Mouse (Mus musculus) T-cell, adult 2 months (primary cell): Measurements from ENCODE around the gene Vps53.
A peak's percentile ranks its signal among the peaks of the same experiment; 100 is the strongest.
"Not testable (repeated sequence)": the region's sequence is repeated elsewhere in the genome, so short reads cannot be mapped to it uniquely, and the experiment has no call there.

ENCODE experiments used
- DNase-seq: peaks from one replicate; pipeline ENCODE4 v3.0.0; 2022; ENCODE audit warnings: low spot score

The Vps53 gene

DNA sequence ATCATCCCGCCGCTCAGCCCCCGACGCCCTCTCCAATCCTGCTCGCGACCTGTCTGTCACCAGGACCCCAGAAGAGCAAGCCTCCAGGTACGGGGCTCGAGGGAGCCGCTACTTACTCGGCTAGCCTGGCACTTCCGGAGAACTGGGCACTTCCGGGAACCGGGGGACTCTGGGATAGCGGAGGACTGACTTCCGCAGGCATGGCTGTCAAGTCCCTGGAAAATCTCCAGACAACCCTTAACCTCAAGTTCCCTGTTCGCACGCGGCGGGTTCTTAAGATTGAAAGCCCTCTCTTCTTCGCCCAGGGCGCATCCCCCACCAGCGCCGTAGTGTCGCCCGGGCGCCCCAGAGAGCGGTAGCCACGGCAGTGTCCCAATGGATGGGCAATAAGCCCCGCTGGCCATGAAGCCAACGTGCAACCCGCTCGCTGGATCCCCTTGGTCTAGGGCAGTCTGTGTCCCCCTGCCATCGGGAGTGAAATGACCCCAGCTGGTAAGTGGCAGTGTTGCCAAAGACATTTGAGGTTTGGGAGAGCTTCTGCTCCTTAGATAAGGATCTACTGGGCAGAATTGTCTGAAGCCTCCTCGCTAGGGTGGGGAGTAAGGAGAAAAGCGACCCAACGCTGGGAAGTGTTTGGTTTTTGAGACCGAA, at the start of gene Vps53, which contains the start of gene Fam57a:
Gene Vps53 (minus strand): TSS at position 153 of the 651 bp plus-strand sequence.
Gene Fam57a (plus strand): TSS at position 177 of the 651 bp plus-strand sequence.
- DNase-seq: peak; percentile 78

DNA sequence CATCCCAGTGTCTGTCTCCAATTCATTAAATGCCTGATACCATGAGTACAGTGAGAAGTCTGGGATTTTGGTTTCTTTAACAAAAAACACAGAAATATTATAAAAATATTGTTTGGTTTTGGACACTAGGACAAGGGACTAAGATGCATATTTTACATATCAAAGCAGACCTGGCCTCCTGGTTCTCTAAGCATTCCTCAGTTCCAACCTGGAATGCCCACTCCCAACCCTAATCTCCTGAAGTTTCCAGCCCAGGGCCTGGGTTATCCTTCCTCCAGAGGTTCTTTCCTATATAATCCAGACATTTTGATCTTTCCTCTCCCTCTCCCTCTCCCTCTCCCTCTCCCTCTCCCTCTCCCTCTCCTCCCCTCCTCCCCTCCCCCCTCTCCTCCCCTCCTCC, 45.6 kb upstream of the Vps53 start:
- no peak for DNase-seq

DNA sequence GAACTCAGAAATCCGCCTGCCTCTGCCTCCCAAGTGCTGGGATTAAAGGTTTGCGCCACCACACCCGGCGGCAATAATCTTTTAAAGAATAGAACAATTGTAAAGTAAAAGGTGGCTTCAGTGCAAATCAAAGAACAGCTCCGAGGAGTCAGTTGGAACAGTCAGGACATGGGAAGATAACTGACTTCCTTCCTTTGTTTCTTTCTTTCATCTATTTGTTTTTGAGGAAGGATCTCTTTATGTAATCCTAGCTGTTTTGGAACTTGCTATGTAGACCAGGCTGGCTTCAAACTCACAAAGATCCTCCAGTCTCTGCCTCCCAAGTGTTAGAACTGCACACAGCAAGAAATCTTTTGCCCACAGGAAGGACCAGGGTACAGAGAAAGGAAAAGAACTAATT, 45.2 kb upstream of the Vps53 start:
- DNase-seq: no peak

DNA sequence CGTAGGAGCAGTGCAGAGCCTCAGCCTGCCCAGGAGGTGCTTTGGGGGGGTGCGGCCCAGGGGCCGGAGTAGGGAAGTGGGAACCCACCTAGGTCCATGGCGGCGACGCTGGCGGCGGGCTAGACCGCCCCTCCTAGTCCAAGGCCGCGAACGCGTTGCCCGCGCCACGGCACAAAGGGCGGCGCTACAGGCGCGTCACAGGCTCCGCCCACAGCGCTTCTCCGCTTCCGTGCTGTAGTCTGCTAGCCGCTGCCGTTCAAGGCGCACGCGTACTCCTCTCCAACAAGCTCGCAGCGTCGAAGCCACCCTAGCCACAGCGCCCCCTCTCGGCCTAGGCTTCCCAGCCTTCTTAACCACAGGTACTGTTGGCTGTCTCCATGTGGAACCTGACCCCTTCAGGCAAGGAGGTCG, 37.9 kb upstream of the Vps53 start, which contains the start of the genes Dbil5 and Gemin4:
Gene Dbil5 (plus strand): TSS at position 219 of the 411 bp plus-strand sequence.
Gene Gemin4 (minus strand): TSS at position 275 of the 411 bp plus-strand sequence.
- DNase-seq: peak; percentile 97

DNA sequence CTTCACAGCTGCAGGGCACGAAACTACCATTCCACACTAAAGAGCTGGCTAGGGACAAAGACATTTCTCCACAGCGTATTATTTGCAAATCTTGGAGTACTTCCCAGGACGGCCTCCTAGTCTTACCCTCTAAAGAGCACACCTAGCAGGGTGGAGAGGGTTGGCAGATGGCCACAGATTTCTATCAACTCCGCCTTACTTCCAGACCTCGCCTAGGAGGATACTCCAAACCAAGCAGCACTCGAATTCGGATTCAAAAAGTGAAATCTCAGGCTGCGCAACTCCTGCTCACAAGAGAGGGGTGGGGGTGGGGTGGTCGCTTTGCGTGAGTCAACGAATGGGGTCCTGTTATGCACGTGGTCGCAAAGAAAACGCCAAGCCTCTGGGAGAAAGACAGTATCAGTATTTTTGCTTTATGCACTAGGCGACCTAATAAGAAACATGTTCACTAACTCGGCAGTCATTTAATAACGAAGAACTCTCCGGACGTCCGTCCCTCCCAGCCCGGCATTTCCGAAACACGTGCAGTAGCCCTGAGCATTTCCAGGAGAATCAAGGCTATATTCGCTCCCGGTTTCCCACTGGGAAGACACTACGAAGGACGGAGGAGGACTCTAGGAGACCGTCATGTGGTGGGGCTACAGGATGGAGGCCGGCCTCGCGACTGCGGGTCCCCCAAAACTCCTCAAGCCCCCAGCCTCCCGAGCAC, 37.4 kb upstream of the Vps53 start:
- no peak for DNase-seq

DNA sequence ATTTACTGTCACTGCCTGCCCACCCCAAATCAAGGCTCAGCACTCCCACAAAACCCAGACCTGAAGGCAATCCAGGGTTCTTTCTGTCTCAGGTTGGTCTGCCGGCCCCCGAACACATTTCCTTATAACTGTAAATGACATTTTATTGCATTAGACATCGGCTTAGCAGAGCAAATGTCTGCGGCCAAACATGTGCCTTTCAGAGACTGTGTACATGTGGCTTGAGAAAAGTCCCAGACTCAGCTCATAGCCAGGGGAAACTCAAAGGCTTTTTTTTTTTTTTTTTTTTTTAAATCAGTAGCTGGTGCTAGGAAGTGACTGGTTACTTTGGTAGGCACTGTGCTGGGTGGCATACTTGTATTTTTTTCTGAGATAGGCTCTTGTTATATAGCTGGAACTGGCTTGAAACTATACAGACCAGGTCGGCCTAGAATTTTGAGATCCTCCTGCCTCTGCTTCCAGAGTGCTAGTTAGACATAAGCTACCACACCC, 36.6 kb upstream of the Vps53 start:
- DNase-seq: no peak

DNA sequence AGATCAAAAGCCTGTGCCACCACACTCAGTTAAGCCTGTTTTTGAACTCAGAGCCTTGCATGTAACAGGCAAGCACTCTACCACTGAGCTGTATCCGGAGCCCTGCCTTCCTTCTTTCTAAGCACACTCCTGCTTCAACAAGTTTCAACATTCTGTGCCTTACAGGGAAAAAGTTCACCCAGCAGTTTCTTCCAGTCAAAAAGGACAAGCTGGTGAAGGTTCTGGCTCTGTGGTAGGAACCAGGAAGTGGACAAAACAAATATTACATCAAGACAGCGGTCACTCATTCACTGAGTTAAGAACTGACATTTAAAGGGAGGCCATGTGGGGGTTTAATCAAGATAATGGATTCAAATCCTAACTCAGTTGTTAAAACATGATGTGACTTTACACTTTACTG, 35.6 kb upstream of the Vps53 start:
- DNase-seq: no peak

DNA sequence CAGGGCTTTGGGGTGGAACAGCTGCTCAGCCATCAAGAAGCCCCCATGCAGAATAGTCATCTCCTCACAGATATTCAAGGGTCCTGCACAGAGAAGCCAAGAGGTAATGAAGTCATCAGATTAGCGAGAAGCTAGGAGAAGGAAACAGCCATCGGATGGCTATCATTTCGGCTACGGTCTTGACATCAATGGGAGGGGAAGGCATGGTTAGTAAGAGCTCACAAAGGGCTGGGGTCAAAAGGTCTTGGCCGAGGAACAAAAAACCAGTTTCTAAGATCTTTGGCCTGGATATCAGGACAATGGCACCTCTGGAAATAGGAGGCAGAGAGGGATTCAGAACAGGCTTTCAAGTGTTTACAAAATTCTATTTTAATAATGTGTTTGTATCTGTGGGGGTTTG, 34.4 kb upstream of the Vps53 start:
- no peak for DNase-seq

DNA sequence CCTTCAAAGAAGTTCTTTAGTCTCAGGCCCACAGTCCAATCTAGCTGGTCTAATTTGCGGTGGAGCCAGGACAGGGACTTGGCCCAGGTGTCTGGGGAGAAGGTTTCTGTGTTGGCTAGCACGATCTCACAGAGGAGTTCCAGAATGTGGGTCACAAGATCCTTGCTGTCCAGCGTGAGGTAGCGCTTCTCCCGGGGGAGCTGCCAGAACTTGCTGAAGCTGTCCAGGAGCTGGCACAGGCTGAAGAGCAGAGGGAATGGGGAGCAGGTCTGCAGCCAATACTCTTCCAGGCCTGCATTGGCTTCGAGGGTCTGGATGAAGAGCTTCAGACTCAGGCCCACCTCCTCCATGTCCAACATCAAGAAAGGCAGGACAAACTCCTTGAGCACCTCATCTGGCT, 32.1 kb upstream of the Vps53 start:
- DNase-seq: not testable (repeated sequence)

DNA sequence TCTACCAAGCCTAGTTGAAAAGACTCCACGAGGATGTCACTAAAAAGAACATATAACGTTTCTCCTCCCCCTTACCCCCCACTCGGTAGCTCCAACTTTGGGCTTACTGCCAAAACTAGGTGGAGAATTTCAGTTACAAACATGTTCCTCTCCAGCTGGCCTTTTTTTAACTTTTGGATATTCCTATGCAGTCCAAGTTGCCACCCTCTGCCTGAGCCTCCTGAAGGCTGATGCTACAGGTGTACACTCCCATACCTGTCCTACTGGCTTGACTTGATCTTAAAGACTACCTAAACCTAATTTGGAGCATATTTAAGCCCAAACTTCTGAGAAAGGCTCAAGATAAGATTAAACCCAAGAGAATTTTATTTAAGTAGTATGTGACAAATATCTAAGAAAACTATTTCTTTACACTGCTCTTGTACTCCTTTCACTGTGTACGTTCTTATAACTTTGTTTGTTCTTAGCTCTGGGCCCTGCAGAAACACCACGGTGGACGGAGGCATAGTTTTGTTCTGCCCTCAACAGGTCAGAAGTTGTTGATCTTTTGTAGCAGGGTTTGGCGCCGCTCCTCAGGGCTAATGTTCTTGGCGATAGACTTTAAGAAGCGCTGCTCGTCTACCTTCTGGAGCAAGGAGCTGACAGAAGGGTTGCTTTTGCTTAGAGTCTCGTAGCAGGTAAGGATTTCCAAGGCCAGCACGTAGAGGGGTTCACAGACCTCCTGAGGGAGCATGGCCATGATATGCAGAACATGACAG, 31.0 kb upstream of the Vps53 start:
- no peak for DNase-seq

DNA sequence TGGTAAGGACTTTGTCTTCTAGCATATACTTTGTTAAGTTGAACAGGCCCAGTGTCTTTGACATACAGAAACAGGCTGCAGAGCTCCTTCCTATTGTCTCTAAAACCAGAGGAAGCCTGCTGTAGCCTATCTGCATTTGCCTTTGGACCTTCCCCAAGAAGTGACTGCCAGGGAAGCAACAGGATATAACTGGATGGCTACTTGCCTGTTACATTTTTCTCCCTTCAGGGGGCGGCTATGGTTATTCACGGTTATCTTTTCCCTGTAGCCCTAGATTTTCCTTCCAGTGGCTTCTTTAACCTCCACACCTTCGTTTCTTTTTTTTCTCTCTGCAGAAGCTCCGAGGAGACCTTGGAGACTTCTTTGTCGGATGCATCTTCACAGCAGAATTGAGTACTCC, 27.3 kb upstream of the Vps53 start:
- DNase-seq: no peak

DNA sequence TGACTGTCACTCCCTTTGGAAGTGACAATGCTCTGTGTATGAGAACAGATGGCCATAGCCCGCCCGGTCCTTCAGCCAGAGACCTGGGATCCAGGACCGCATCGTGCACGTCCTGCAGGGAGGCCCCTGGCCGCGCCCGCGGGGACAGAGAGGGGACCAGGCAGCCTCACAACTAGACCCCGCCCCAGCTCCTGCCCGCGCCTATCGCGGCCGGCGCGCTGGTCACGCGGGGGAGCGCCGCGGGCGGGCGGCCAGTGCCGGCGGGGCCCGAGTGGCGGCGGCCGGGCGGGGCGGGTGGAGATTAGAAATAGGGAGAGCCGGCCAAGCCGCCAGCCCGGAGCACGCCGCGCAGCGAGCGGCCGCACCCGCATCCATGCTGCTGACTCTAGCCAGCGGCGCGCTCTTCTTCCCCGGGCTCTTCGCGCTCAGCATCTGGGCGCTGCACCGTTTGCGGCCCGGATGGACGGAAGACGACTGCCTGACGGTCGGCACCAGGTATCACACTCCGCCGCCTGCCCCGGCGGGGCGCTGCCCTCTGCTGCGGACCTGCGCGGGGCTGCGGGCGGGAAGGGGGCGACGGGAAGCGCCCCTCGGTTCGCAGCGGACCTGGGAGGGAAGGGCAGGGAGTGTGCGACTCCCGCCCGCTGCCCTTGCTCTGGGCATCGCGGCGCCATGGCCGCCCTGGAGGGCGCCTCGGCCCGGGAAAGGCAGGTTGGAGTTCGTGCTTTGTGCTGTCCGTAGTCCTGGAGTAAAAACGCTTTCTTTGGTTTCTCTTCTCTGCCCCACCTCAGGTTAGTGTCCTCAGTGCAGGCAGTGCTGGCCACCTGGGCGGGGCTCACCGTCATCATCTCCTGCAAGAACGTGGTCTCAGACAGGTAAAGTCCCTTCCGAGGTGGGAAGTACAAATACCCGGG, 22.6 kb upstream of the Vps53 start:
- DNase-seq: peak; percentile 42

DNA sequence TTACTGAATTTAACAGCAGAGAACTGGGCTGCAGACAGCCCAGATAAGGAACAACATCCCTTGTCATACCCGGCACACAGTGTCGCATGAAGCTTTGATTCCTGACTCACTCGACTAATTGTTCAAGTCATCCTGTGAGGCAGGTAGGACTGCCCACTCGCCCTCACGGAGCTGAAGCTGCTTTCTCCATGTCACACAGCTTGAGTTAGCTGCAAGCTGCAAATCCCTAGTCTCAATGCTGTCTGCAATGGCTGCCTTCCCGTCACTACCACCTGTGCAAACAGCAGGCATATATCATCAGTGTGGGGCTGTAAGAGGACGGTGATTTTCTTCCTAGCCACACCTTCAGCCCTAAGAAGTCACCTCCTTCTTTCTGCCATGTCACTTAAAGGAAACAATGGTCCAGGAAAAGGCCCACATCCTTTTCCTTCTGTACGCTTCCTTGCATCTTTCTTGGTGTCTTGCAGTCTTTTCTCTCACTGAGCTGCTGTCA, 17.6 kb upstream of the Vps53 start:
- DNase-seq: no peak

DNA sequence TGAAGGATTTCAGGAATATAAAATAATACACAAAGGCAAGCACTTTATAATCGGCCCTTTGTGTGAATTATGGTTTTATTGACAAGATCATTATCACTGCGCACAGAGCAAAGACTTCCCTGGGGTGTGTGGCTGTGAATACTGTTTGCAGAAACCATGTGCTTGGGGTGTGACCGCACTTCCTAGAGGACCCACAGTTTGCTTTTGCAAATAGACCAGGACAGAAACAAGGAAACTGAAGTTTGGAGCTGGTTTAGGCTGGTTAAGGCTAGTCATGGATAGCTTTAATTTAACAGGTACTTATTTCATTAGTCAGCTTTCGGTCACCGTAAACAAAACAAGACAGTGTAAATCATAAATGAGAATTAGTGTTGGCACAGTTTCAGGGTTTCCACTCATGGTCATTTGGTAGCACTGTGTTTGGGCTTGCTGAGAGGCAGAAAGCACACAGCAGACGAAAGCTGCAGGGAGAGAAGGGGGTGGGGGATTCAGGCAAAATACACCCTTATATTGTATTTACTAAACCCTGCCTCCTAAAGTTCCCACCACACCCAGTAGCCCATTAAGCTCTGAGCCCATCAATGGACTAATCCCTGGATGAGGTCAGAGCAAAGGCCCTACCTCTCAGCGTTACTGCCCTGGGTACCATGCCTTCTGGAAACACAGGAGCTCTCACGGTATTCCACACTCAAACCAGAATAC, 17.0 kb upstream of the Vps53 start:
- DNase-seq: no peak

DNA sequence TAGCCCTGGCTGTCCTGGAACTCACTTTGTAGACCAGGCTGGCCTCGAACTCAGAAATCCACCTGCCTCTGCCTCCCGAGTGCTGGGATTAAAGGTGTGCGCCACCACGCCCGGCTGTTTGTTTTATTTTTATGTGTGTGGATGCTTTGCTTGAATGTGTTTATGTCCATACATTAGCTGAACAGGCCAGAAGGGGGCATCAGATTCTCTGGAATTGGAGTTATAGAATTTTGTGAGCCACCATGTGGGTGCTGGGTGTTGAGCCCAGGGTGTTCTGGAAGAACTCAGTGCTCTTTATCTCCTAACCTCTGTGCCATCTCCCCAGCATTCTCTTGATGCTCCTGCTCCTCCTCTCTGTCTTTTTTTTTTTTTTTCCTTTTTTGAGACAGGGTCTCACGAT, 7.5 kb upstream of the Vps53 start:
- DNase-seq: no peak

DNA sequence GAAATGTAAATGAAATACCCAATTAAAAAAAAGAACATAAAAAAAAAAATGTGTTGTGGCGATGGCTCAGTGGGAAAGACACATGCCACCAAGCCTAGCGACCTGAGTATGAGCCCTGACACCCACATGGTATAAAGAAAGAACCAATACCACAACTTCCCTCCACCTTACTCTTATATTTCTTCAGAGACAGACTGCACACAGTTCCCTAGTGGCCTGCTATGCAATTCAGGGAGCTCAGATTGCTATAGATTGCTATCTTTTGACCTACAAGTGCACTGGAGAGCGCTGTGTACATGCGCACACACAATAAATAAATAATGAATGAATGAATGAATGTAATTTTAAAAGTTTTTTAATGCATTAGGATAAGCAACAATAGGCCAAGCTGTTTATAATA, 4.3 kb upstream of the Vps53 start:
- no peak for DNase-seq

DNA sequence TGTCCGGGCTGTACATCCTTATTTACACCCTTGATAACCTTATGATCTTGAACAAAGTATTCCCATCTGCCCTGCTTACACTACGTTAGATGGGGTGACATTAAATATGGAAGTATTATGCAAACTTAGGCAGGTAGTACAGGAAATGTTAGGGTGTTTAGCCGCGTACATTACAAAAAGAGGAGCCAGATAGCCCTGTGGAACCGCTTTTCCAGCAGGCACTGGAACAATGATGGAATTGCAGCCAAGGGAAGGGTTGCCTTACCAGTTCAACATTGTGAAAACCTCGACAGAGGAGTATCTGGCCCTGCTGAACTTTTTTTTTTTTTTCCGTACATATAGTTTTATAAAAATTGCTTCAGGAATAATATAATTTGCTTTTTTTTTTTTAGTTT, 696 bp upstream of the Vps53 start:
- no peak for DNase-seq

DNA sequence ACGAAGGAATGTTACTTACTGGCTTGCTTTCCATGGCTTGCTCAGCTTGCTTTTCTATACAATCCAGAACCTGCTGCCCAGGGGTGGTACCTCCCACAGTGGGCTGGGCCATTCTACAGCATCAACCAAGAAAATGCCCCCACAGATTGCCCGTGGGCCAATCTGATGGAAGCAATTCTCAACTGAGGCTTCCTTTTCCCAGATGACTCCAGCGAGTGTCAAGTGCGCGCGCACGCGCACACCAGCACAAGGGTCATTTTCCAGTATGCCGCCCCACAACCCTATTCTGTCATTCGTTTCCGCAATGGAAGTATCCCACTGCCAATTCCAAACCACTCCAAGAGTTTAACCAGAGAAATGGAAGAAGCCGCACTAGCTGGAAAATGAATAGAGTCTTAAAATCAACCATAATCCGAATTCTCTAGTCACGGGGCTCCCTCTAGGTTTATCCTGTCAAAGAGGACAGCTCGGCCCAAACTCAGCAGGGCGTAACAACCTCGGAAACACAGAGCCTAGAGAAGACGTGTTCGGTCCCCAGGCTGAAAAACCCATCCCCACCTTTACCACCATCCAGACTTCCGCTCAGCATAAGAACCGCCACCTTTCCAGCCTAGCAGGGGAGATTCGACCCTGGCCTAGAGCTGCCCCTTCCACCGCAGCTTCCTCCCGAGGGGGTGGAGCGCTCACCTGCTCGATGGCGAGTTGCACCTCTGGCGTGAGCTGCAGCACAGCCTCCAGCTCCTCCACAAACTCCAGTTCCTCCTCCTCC, 537 bp downstream of the Vps53 start:
- DNase-seq: no peak

DNA sequence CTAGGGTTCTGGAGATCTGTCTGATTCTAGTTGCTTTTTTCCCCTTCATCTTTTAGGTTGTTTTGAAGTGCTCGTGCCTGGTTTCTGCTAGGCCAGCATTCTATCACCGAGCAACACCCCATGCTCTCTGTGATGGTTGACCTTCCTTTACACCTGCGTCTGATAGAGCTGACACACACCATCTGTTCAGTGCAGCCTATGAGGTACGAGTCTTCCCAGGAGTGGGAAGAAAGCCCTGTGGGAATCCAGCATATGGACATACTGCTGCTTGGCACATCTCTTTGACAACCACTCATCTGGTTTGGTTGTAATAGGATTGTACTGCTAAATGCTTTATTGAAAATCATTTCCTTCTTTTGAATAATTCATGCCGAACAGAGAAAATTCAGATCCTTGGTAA, 9.2 kb downstream of the Vps53 start:
- DNase-seq: no peak

DNA sequence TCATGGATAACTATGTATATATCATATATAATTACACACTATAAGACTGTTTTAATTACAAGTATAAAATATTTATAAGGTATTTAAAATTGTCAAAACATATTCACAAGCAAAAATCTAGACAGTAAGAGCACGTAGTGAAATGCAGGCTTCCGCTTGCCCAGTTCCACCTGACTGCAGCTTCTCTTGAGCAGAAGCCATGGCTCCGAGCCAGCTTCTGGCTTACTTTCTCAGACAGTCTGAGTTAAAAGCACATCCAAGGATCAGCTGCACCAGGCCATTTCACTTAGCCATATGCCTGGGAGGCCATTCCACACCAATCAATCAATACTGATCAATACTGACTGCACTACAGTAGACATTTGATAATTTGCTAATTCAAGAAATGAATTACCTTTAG, 10.5 kb downstream of the Vps53 start:
- DNase-seq: no peak
